Mouse (Mus musculus): Measurements from ENCODE around the gene Gm20708. TPM values are rescaled to one million over a fixed set of nuclear protein-coding genes. Genes with fewer than 3 reads are reported as not detected.

Gm20708 gene
- polyA plus RNA-seq, 1 experiment from 2014 or later = 1.0 TPM

- Histone ChIP-seq H3K9me3 (ENCODE audit: control insufficient read depth, low read length) (no peaks in the 10 kb centered on the region), H3K4me1 (ENCODE audit: control insufficient read depth in 2 of 2, insufficient read depth in 2 of 2, low read length in 2 of 2) (peaks cover 6 to 7% of the 10 kb centered on the region in 2 experiments; a peak in 2 of 4 replicates), H3K9ac (ENCODE audit: low read length) (no peak overlapping the region), H3K27me3 (ENCODE audit: control insufficient read depth, insufficient read depth, low read length) (no peaks in the 10 kb centered on the region), H3K4me2 (ENCODE audit: low read length) (no peak overlapping the region), H3K4me3 (ENCODE audit: control insufficient read depth in 1 of 2, insufficient read depth in 1 of 2, low read depth in 1 of 2, low read length in 2 of 2) (no peak overlapping the region), H3K27ac (replicated peaks in 1 of 2; ENCODE audit: control insufficient read depth in 1 of 2, insufficient read depth in 1 of 2, low read depth in 2 of 2, low read length in 2 of 2) (no peak overlapping the region), H3K36me3 (ENCODE audit: control insufficient read depth, insufficient read depth, low read length) (peaks cover 82% of the 10 kb centered on the region)
- ATAC-seq (ENCODE audit: insufficient number of reproducible peaks, insufficient read depth, low FRiP score, low read depth) = no peak
- WGBS = 71% methylated on average over 20 of the region's 20 CpGs
Measured at GRCm38 (mm10) chr11:117768725-117769682, 40.5 kb upstream of the Gm20708 start.

GRCm38 (mm10) chr11:117769683-117770047 is 39.8 kb upstream of the Gm20708 start:
- Histone ChIP-seq H3K36me3 (ENCODE audit: control insufficient read depth, insufficient read depth, low read length) (peaks cover 82% of the 10 kb centered on the region), H3K4me2 (ENCODE audit: low read length) (no peak overlapping the region), H3K4me1 (ENCODE audit: control insufficient read depth in 2 of 2, insufficient read depth in 2 of 2, low read length in 2 of 2) (peaks cover 6 to 7% of the 10 kb centered on the region in 2 experiments; a peak in 2 of 4 replicates), H3K27ac (replicated peaks in 1 of 2; ENCODE audit: control insufficient read depth in 1 of 2, insufficient read depth in 1 of 2, low read depth in 2 of 2, low read length in 2 of 2) (no peak overlapping the region), H3K9me3 (ENCODE audit: control insufficient read depth, low read length) (no peaks in the 10 kb centered on the region), H3K4me3 (ENCODE audit: control insufficient read depth in 1 of 2, insufficient read depth in 1 of 2, low read depth in 1 of 2, low read length in 2 of 2) (no peak overlapping the region), H3K27me3 (ENCODE audit: control insufficient read depth, insufficient read depth, low read length) (no peaks in the 10 kb centered on the region), H3K9ac (ENCODE audit: low read length) (no peak overlapping the region)
- WGBS = 85% methylated on average over 7 of the region's 7 CpGs
- no peak for ATAC-seq (ENCODE audit: insufficient number of reproducible peaks, insufficient read depth, low FRiP score, low read depth)

GRCm38 (mm10) chr11:117770407-117770806 is 39.1 kb upstream of the Gm20708 start:
- Histone ChIP-seq H3K4me1 (ENCODE audit: control insufficient read depth in 2 of 2, insufficient read depth in 2 of 2, low read length in 2 of 2) (peaks cover 6 to 7% of the 10 kb centered on the region in 2 experiments; a peak in 2 of 4 replicates), H3K27me3 (ENCODE audit: control insufficient read depth, insufficient read depth, low read length) (no peaks in the 10 kb centered on the region), H3K36me3 (ENCODE audit: control insufficient read depth, insufficient read depth, low read length) (peaks cover 82% of the 10 kb centered on the region), H3K27ac (replicated peaks in 1 of 2; ENCODE audit: control insufficient read depth in 1 of 2, insufficient read depth in 1 of 2, low read depth in 2 of 2, low read length in 2 of 2) (no peak overlapping the region), H3K4me2 (ENCODE audit: low read length) (no peak overlapping the region), H3K9ac (ENCODE audit: low read length) (no peak overlapping the region), H3K9me3 (ENCODE audit: control insufficient read depth, low read length) (no peaks in the 10 kb centered on the region), H3K4me3 (ENCODE audit: control insufficient read depth in 1 of 2, insufficient read depth in 1 of 2, low read depth in 1 of 2, low read length in 2 of 2) (no peak overlapping the region)
- WGBS = 87% methylated on average over 10 of the region's 10 CpGs
- no peak for ATAC-seq (ENCODE audit: insufficient number of reproducible peaks, insufficient read depth, low FRiP score, low read depth)

GRCm38 (mm10) chr11:117772352-117772751 is 37.1 kb upstream of the Gm20708 start:
- Histone ChIP-seq H3K9me3 (ENCODE audit: control insufficient read depth, low read length) (no peaks in the 10 kb centered on the region), H3K4me3 (ENCODE audit: control insufficient read depth in 1 of 2, insufficient read depth in 1 of 2, low read depth in 1 of 2, low read length in 2 of 2) (no peak overlapping the region), H3K36me3 (ENCODE audit: control insufficient read depth, insufficient read depth, low read length) (peaks cover 84% of the 10 kb centered on the region), H3K4me2 (ENCODE audit: low read length) (no peak overlapping the region), H3K9ac (ENCODE audit: low read length) (no peak overlapping the region), H3K27ac (replicated peaks in 1 of 2; ENCODE audit: control insufficient read depth in 1 of 2, insufficient read depth in 1 of 2, low read depth in 2 of 2, low read length in 2 of 2) (no peak overlapping the region), H3K4me1 (ENCODE audit: control insufficient read depth in 2 of 2, insufficient read depth in 2 of 2, low read length in 2 of 2) (peaks cover 0 to 7% of the 10 kb centered on the region in 2 experiments; a peak in 2 of 4 replicates), H3K27me3 (ENCODE audit: control insufficient read depth, insufficient read depth, low read length) (no peaks in the 10 kb centered on the region)
- 93% methylated on average over 7 of the region's 7 CpGs for WGBS
- no peak for ATAC-seq (ENCODE audit: insufficient number of reproducible peaks, insufficient read depth, low FRiP score, low read depth)

GRCm38 (mm10) chr11:117774925-117775324 is 34.5 kb upstream of the Gm20708 start:
- Histone ChIP-seq H3K4me3 (ENCODE audit: control insufficient read depth in 1 of 2, insufficient read depth in 1 of 2, low read depth in 1 of 2, low read length in 2 of 2) (no peak overlapping the region), H3K27ac (replicated peaks in 1 of 2; ENCODE audit: control insufficient read depth in 1 of 2, insufficient read depth in 1 of 2, low read depth in 2 of 2, low read length in 2 of 2) (no peak overlapping the region), H3K4me2 (ENCODE audit: low read length) (no peak overlapping the region), H3K36me3 (ENCODE audit: control insufficient read depth, insufficient read depth, low read length) (peaks cover 82% of the 10 kb centered on the region), H3K9me3 (ENCODE audit: control insufficient read depth, low read length) (no peaks in the 10 kb centered on the region), H3K9ac (ENCODE audit: low read length) (no peak overlapping the region), H3K27me3 (ENCODE audit: control insufficient read depth, insufficient read depth, low read length) (no peaks in the 10 kb centered on the region), H3K4me1 (ENCODE audit: control insufficient read depth in 2 of 2, insufficient read depth in 2 of 2, low read length in 2 of 2) (peaks cover 7 to 12% of the 10 kb centered on the region in 2 experiments)
- ATAC-seq (ENCODE audit: insufficient number of reproducible peaks, insufficient read depth, low FRiP score, low read depth) = no peak
- WGBS = 89% methylated on average over 10 of the region's 10 CpGs

GRCm38 (mm10) chr11:117775540-117775939 is 33.9 kb upstream of the Gm20708 start:
- no peaks in the 10 kb centered on the region for H3K9me3 ChIP-seq (ENCODE audit: control insufficient read depth, low read length)
- WGBS = 90% methylated on average over 13 of the region's 13 CpGs
- H3K36me3 ChIP-seq (ENCODE audit: control insufficient read depth, insufficient read depth, low read length) = peaks cover 78% of the 10 kb centered on the region
- H3K27ac ChIP-seq (replicated peaks in 1 of 2; ENCODE audit: control insufficient read depth in 1 of 2, insufficient read depth in 1 of 2, low read depth in 2 of 2, low read length in 2 of 2) = no peak overlapping the region
- H3K4me3 ChIP-seq (ENCODE audit: control insufficient read depth in 1 of 2, insufficient read depth in 1 of 2, low read depth in 1 of 2, low read length in 2 of 2) = no peak overlapping the region
- H3K27me3 ChIP-seq (ENCODE audit: control insufficient read depth, insufficient read depth, low read length) = no peaks in the 10 kb centered on the region
- no peak overlapping the region for H3K4me2 ChIP-seq (ENCODE audit: low read length)
- no peak overlapping the region for H3K9ac ChIP-seq (ENCODE audit: low read length)
- peaks cover 8 to 12% of the 10 kb centered on the region in 2 experiments for H3K4me1 ChIP-seq (ENCODE audit: control insufficient read depth in 2 of 2, insufficient read depth in 2 of 2, low read length in 2 of 2)
- no peak for ATAC-seq (ENCODE audit: insufficient number of reproducible peaks, insufficient read depth, low FRiP score, low read depth)

GRCm38 (mm10) chr11:117776085-117776792 is 33.2 kb upstream of the Gm20708 start:
- Histone ChIP-seq H3K4me3 (ENCODE audit: control insufficient read depth in 1 of 2, insufficient read depth in 1 of 2, low read depth in 1 of 2, low read length in 2 of 2) (no peak overlapping the region), H3K27ac (replicated peaks in 1 of 2; ENCODE audit: control insufficient read depth in 1 of 2, insufficient read depth in 1 of 2, low read depth in 2 of 2, low read length in 2 of 2) (no peak overlapping the region), H3K36me3 (ENCODE audit: control insufficient read depth, insufficient read depth, low read length) (peaks cover 72% of the 10 kb centered on the region), H3K9me3 (ENCODE audit: control insufficient read depth, low read length) (no peaks in the 10 kb centered on the region), H3K4me1 (ENCODE audit: control insufficient read depth in 2 of 2, insufficient read depth in 2 of 2, low read length in 2 of 2) (peaks cover 15 to 17% of the 10 kb centered on the region in 2 experiments), H3K4me2 (ENCODE audit: low read length) (no peak overlapping the region), H3K27me3 (ENCODE audit: control insufficient read depth, insufficient read depth, low read length) (no peaks in the 10 kb centered on the region), H3K9ac (ENCODE audit: low read length) (no peak overlapping the region)
- whole genome bisulfite sequencing = 88% methylated on average over 14 of the region's 14 CpGs
- no peak for ATAC-seq (ENCODE audit: insufficient number of reproducible peaks, insufficient read depth, low FRiP score, low read depth)
